Mouse (Mus musculus) induced T-regulatory cell, adult 2 months (primary cell): ENCODE data around the gene Them7.

ENCODE experiments used
- DNase-seq: peaks from one replicate; pipeline ENCODE4 v3.0.0-alpha.2; 2012; ENCODE audit warnings: low read depth

The Them7 gene

GRCm38 (mm10) chr2:105311414-105311813 is 87.3 kb downstream of the Them7 start:
- peak; percentile 6 for DNase-seq

- DNase-seq, result no peak
Measured at GRCm38 (mm10) chr2:105311991-105312390, 87.9 kb downstream of the Them7 start.

GRCm38 (mm10) chr2:105313077-105313476 is 89.0 kb downstream of the Them7 start:
- DNase-seq, result no peak

DNA sequence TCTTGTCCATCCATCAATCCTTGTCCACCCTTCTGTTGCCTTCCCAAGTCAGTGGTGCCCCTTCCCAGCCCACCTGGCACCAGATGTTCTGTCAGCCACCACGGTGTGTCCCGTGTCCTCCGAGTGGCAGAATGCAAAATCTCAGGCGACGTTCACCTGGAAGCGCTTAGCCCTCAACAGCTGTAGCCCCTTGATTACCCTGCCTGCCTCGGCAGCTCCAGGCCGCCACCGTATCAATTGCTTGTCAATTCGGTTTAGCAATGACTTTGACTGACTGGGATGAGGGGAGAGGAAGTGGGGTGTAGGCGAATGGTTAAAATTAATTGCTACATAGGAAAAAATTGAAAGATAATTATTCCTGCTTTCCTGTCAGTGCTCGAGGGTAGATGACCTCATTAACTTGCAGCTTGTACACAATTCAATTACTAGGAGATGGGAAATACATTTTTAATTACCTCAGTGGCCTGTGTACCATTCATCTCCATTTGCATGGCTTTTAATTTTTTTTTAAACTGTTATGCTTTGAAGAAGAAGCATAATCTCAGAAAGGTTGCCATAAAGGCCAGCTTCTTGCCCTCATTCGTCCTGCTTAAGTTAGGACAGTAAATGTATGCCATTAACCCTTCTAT is 93.5 kb downstream of the Them7 start:
- no peak for DNase-seq

DNA sequence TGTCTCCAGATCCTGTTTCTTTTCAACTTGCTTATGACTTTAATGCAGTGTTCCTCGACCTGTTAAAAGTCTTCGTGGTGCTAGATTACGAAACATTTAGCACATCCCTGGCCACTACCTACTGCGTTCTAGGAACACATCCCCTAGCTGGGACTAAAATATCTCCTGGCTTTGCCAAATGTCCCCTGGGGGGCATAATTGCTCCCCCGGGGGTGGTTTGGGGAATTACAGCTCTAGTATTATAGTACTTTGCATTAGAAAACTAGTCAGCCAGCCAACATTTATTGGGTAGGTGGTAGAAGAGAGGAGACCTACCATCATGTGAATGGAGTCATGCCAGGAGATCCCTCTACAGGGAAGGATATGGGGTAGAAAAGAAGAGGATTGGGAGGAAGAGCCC is 101.9 kb downstream of the Them7 start:
- no peak for DNase-seq

GRCm38 (mm10) chr2:105330024-105330423 is 105.9 kb downstream of the Them7 start:
- no peak for DNase-seq

- no peak for DNase-seq
Measured at GRCm38 (mm10) chr2:105333107-105333506, 109.0 kb downstream of the Them7 start.

DNA sequence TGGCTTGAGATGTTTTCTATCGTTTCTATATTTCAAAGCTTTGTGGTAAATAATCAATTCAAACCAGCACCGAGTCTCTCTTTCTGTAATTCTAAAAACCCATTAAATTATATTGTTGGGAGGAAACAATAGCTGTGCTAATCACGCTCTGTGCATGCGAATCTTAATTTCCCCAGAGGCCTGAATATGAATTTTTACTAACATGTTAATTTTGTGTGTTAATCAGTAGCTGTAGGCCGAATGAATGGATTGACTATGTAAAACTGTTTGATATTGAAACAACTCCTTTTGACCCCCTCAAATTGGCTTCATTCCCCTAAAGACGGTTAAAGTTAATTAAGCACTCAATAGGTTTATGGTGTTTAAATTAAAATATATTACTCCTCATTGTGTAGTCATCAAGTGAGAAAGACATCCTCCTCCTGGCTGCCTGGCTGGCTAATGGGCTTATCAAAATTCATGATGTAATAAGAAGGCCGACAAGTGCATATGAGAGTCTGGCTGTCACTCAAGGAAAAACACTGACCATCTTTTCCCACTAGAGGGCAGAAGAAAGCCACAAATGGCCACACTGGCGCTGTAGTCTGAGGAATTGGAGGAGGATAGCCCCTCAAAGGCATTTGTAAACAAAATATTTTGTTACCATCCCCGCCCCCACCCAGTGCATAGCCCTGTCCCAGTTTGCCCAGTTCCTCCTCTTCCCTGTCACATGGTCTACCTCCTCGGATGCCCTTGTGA is 110.0 kb downstream of the Them7 start:
- DNase-seq, result peak; percentile 75

GRCm38 (mm10) chr2:105335661-105336060 is 111.5 kb downstream of the Them7 start:
- no peak for DNase-seq

- DNase-seq, result no peak
Measured at GRCm38 (mm10) chr2:105336314-105337027, 112.4 kb downstream of the Them7 start.

DNA sequence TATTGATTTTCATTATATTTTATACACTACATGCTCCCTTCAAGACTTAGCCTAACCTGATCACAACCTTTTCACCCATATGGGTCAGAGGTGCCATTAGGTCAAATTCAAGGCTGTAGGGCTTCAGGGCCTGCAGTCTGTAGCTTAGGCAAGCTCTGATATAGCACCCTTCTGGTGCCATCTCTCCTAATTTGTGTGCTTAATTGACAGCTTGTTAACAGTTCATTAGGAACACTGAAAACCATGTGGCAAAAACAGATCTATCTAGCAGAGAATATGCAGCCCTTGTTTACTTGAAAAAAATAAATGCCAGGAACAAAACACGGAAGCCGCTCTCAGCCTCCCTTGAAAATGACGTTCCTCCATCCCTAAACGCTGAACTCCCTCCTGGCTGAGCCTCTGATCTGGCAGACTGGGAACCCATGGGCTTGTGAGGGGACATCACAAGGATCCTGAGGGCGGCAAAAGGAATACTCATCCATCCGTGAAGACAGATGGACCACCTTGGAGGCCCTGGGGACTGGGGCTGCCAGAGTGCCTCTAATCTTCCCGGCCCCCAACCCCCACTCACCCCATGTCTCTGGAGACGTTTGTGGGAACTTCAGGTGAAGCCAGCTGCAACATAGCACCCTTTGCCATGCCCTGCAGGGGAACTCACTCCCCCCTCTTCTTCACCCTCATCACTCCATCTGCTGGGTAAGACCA is 113.2 kb downstream of the Them7 start:
- DNase-seq, result no peak

- DNase-seq, result peak; percentile 50
Measured at GRCm38 (mm10) chr2:105339993-105340392, 115.9 kb downstream of the Them7 start.

DNA sequence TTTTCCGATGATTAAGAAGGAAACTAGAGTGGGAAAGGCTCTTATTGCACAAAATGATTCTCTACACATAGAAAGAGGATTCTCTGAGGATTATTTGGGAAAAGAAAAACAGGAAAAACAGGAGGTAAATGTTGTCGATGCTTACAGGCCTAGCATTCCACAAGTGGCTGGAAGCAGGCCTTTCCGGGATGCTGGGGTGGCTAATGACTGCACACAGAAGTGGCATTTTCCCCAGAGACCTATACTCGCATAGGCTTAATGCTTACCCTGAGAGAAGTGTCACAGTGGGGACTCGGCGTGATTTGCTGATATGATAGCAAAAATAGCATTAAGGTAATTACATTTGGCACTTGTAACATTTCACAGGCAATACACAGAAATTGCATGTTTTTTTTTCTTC is 124.8 kb downstream of the Them7 start:
- DNase-seq, result no peak

- DNase-seq, result no peak
Measured at GRCm38 (mm10) chr2:105356791-105357190, 132.7 kb downstream of the Them7 start.

DNA sequence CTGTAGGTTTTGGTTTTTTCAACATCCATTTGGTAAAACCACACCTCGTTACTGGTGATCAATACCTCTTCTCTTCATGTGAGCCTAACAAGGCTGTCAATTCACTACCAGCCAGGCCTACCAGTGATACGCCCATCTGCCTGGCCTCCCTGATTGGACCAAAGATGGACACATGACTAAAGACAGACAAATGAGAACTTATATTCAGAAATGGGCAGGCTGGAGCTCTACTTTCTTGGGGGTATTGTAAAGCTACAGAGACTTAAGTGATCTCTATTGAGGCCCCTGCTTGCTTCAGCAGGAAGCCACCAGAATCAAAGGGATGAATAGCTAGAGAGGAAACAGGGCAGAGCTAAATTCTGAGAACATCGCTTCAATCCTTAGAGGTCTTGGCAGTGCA is 133.9 kb downstream of the Them7 start:
- DNase-seq, result peak; percentile 18

GRCm38 (mm10) chr2:105367623-105368022 is 143.5 kb downstream of the Them7 start:
- DNase-seq, result peak; percentile 36

GRCm38 (mm10) chr2:105370240-105370639 is 146.1 kb downstream of the Them7 start:
- DNase-seq, result no peak

DNA sequence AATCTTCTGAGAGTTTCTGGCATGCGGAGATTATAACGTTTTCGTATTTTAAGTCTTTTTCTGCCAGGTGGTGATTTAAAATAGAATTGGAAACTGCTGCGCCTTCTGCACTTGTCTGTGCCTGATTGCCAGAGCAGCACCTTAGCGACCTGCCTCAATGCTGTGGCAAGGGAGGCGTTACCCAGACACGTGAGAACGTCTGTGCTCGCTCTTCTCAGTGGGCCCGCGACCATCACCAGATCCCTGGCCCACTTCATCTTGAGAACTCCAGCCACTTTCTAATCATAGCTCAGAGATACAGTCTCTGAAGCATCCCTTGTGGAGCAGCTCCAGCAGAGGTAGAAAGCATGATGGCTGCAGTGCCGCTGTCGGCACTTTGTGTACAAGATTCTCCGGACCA is 146.6 kb downstream of the Them7 start:
- DNase-seq, result no peak

DNA sequence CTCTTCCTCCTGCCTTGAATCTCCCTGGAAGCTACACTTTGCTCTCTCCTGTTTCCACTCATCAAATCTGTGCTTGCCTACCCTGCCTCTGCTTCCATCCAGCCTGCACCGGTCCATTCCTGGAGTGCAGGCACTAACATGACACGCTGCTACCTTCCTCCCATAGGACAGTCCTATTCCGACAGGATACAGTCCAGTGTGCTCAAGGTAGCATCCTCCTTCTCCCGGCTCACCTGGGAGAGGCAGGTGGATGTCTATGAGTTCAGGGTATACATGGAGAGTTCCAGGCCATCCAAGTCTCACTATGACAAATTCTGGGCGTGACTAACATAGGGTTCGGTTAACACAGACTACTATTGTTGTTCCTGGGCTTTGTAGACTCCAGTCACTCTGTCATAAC is 148.0 kb downstream of the Them7 start:
- DNase-seq, result no peak

DNA sequence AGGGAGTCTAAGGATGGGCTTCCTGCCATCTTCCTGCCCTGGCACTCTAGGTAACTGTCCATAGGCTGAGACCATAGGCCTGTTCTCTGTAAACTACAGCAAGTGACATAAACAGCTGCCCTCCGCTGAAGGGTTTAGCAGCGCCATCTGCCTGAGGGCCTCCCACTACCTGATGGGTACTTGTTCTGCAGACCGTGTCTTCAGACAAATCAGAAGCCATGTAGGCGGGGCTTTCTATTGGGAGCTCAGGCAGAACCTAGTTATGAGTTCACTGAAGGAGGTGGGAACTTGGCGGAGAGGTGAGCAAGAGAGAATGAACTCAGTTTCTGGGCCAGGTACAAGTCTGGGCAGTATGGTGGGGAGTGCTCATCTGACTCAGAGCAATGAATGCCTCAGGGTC is 148.6 kb downstream of the Them7 start:
- DNase-seq, result no peak

DNA sequence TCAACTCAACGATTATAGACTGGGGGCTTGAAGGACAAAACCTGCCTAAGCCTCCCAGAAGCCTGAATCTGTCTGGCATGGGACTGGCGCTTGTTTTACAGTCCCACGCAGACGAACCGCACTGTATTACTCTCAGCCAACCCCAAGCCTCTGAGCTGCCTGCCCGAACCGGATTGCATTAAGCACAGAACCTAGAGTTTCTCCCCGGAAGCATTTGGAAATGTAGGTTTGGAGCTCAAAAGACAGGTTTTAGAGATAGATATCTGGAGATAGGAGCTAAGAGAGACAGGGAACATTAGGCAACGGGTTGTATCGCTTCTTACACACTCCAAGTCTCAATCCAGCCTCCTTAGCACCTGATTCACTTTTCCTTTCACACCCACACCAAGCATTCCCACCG is 149.5 kb downstream of the Them7 start:
- no peak for DNase-seq

- DNase-seq, result no peak
Measured at GRCm38 (mm10) chr2:105375261-105375660, 151.1 kb downstream of the Them7 start.

DNA sequence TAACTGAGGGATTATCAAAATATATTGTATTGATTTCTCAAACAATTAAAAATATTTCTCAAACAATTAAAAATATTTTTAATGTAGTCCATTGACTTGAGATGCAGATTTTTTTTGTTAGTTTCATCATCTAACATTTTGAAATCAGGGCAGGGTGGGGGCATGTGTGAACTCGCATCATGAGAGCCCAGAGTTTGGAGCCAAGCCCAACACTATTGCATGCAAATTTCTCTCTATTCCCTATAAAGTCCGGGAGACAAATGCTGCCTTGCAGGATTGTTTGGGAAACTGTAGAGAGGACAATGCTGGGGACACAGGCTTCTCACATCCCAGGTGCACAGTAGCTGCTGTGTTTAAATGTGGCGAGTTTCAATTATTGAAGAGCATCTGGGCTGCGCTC is 151.6 kb downstream of the Them7 start:
- no peak for DNase-seq
